Mouse (Mus musculus): ENCODE measurements around the gene Il17re. TPM values are rescaled to one million over a fixed set of nuclear protein-coding genes. Genes with fewer than 3 reads are reported as not detected.

Gene Il17re
- polyA plus RNA-seq, 1 experiment = not detected

GRCm38 (mm10) chr6:113429965-113430364 is 28.3 kb upstream of the Il17re start:
- no peak for TF ChIP-seq POLR2AphosphoS2 (IDR thresholded peaks at IDR 0.05; ENCODE audit: insufficient read length, low read depth)
- TF ChIP-seq MYOD1 (IDR thresholded peaks at IDR 0.05; ENCODE audit: control insufficient read depth in 1 of 3, insufficient read length in 2 of 3, low read depth in 2 of 3) = no peak
- TF ChIP-seq POLR2A (IDR thresholded peaks at IDR 0.05; ENCODE audit: insufficient read length, low read depth) = no peak
- no peak for TF ChIP-seq REST (IDR thresholded peaks at IDR 0.05; ENCODE audit: insufficient read depth, insufficient read length)
- no peak for TF ChIP-seq CEBPB (IDR thresholded peaks at IDR 0.05; ENCODE audit: insufficient read depth, poor library complexity, severe bottlenecking)
- no peak for TF ChIP-seq TCF12 (IDR thresholded peaks at IDR 0.05; ENCODE audit: insufficient read depth, poor library complexity, severe bottlenecking)
- no peak for TF ChIP-seq E2F4 (IDR thresholded peaks at IDR 0.05; ENCODE audit: insufficient read depth)
- no peak for TF ChIP-seq SRF (IDR thresholded peaks at IDR 0.05; ENCODE audit: control insufficient read depth, insufficient read length, low read depth)
- no peak for TF ChIP-seq TCF3 (IDR thresholded peaks at IDR 0.05; ENCODE audit: insufficient read length, low read depth)
- TF ChIP-seq USF1 (IDR thresholded peaks at IDR 0.05; ENCODE audit: low read depth) = no peak
- TF ChIP-seq MAX (IDR thresholded peaks at IDR 0.05; ENCODE audit: low read depth) = no peak
- TF ChIP-seq MYOG (IDR thresholded peaks at IDR 0.05; ENCODE audit: control insufficient read depth in 1 of 3, insufficient read depth in 1 of 3, insufficient read length in 2 of 3, low read depth in 2 of 3) = no peak
- H3K4me2 ChIP-seq (ENCODE audit: low read depth) = no peak overlapping the region
- no peaks in the 10 kb centered on the region for H3K79me2 ChIP-seq (ENCODE audit: control insufficient read depth, insufficient read depth)
- H3K4me3 ChIP-seq = no peak overlapping the region
- H3K36me3 ChIP-seq (ENCODE audit: control insufficient read depth, insufficient read depth) = no peaks in the 10 kb centered on the region
- H3K27me3 ChIP-seq (ENCODE audit: control insufficient read depth, insufficient read depth, insufficient read length) = peaks cover 20% of the 10 kb centered on the region
- H3ac ChIP-seq (ENCODE audit: control insufficient read depth, insufficient read length) = no peak overlapping the region

- H3ac ChIP-seq (ENCODE audit: control insufficient read depth, insufficient read length) = no peak overlapping the region
- no peak overlapping the region for H3K4me2 ChIP-seq (ENCODE audit: low read depth)
- TF ChIP-seq POLR2AphosphoS2 (IDR thresholded peaks at IDR 0.05; ENCODE audit: insufficient read length, low read depth) (no peak), POLR2A (IDR thresholded peaks at IDR 0.05; ENCODE audit: insufficient read length, low read depth) (no peak), TCF12 (IDR thresholded peaks at IDR 0.05; ENCODE audit: insufficient read depth, poor library complexity, severe bottlenecking) (no peak), CEBPB (IDR thresholded peaks at IDR 0.05; ENCODE audit: insufficient read depth, poor library complexity, severe bottlenecking) (no peak), E2F4 (IDR thresholded peaks at IDR 0.05; ENCODE audit: insufficient read depth) (no peak), MYOD1 (IDR thresholded peaks at IDR 0.05; ENCODE audit: control insufficient read depth in 1 of 3, insufficient read length in 2 of 3, low read depth in 2 of 3) (no peak), MAX (IDR thresholded peaks at IDR 0.05; ENCODE audit: low read depth) (no peak), REST (IDR thresholded peaks at IDR 0.05; ENCODE audit: insufficient read depth, insufficient read length) (no peak), TCF3 (IDR thresholded peaks at IDR 0.05; ENCODE audit: insufficient read length, low read depth) (no peak), SRF (IDR thresholded peaks at IDR 0.05; ENCODE audit: control insufficient read depth, insufficient read length, low read depth) (no peak)
- H3K4me3 ChIP-seq = no peak overlapping the region
- H3K79me2 ChIP-seq (ENCODE audit: control insufficient read depth, insufficient read depth) = no peaks in the 10 kb centered on the region
- H3K36me3 ChIP-seq (ENCODE audit: control insufficient read depth, insufficient read depth) = no peaks in the 10 kb centered on the region
- H3K27me3 ChIP-seq (ENCODE audit: control insufficient read depth, insufficient read depth, insufficient read length) = peaks cover 17% of the 10 kb centered on the region
Observed at GRCm38 (mm10) chr6:113430846-113431245, 27.4 kb upstream of the Il17re start.

- Histone ChIP-seq H3K4me2 (ENCODE audit: low read depth) (no peak overlapping the region), H3K79me2 (ENCODE audit: control insufficient read depth, insufficient read depth) (no peaks in the 10 kb centered on the region), H3K27me3 (ENCODE audit: control insufficient read depth, insufficient read depth, insufficient read length) (peaks cover 19% of the 10 kb centered on the region), H3K36me3 (ENCODE audit: control insufficient read depth, insufficient read depth) (no peaks in the 10 kb centered on the region), H3ac (ENCODE audit: control insufficient read depth, insufficient read length) (no peak overlapping the region), H3K4me3 (no peak overlapping the region)
- TF ChIP-seq REST (IDR thresholded peaks at IDR 0.05; ENCODE audit: insufficient read depth, insufficient read length) (no peak), USF1 (IDR thresholded peaks at IDR 0.05; ENCODE audit: low read depth) (no peak), TCF3 (IDR thresholded peaks at IDR 0.05; ENCODE audit: insufficient read length, low read depth) (no peak), MYOG (IDR thresholded peaks at IDR 0.05; ENCODE audit: control insufficient read depth in 1 of 3, insufficient read depth in 1 of 3, insufficient read length in 2 of 3, low read depth in 2 of 3) (no peak)
Observed at GRCm38 (mm10) chr6:113431801-113432200, 26.5 kb upstream of the Il17re start.

- Histone ChIP-seq H3K27me3 (ENCODE audit: control insufficient read depth, insufficient read depth, insufficient read length) (peaks cover 19% of the 10 kb centered on the region), H3K4me2 (ENCODE audit: low read depth) (no peak overlapping the region), H3K79me2 (ENCODE audit: control insufficient read depth, insufficient read depth) (no peaks in the 10 kb centered on the region), H3K4me3 (no peak overlapping the region), H3K36me3 (ENCODE audit: control insufficient read depth, insufficient read depth) (no peaks in the 10 kb centered on the region), H3ac (ENCODE audit: control insufficient read depth, insufficient read length) (no peak overlapping the region)
- TF ChIP-seq E2F4 (IDR thresholded peaks at IDR 0.05; ENCODE audit: insufficient read depth) (no peak), POLR2A (IDR thresholded peaks at IDR 0.05; ENCODE audit: insufficient read length, low read depth) (no peak), MAX (IDR thresholded peaks at IDR 0.05; ENCODE audit: low read depth) (no peak), REST (IDR thresholded peaks at IDR 0.05; ENCODE audit: insufficient read depth, insufficient read length) (no peak), SRF (IDR thresholded peaks at IDR 0.05; ENCODE audit: control insufficient read depth, insufficient read length, low read depth) (no peak), CEBPB (IDR thresholded peaks at IDR 0.05; ENCODE audit: insufficient read depth, poor library complexity, severe bottlenecking) (no peak), USF1 (IDR thresholded peaks at IDR 0.05; ENCODE audit: low read depth) (no peak), MYOD1 (IDR thresholded peaks at IDR 0.05; ENCODE audit: control insufficient read depth in 1 of 3, insufficient read length in 2 of 3, low read depth in 2 of 3) (no peak), POLR2AphosphoS2 (IDR thresholded peaks at IDR 0.05; ENCODE audit: insufficient read length, low read depth) (no peak)
Observed at GRCm38 (mm10) chr6:113433661-113434060, 24.6 kb upstream of the Il17re start.

GRCm38 (mm10) chr6:113434691-113435090 is 23.6 kb upstream of the Il17re start:
- no peaks in the 10 kb centered on the region for H3K36me3 ChIP-seq (ENCODE audit: control insufficient read depth, insufficient read depth)
- no peak overlapping the region for H3K4me2 ChIP-seq (ENCODE audit: low read depth)
- H3K27me3 ChIP-seq (ENCODE audit: control insufficient read depth, insufficient read depth, insufficient read length) = peaks cover 19% of the 10 kb centered on the region
- no peak for TF ChIP-seq TCF3 (IDR thresholded peaks at IDR 0.05; ENCODE audit: insufficient read length, low read depth)
- no peak for TF ChIP-seq E2F4 (IDR thresholded peaks at IDR 0.05; ENCODE audit: insufficient read depth)
- TF ChIP-seq POLR2A (IDR thresholded peaks at IDR 0.05; ENCODE audit: insufficient read length, low read depth) = no peak
- no peak for TF ChIP-seq MYOD1 (IDR thresholded peaks at IDR 0.05; ENCODE audit: control insufficient read depth in 1 of 3, insufficient read length in 2 of 3, low read depth in 2 of 3)
- no peak for TF ChIP-seq SRF (IDR thresholded peaks at IDR 0.05; ENCODE audit: control insufficient read depth, insufficient read length, low read depth)
- no peak for TF ChIP-seq MAX (IDR thresholded peaks at IDR 0.05; ENCODE audit: low read depth)
- TF ChIP-seq MYOG (IDR thresholded peaks at IDR 0.05; ENCODE audit: control insufficient read depth in 1 of 3, insufficient read depth in 1 of 3, insufficient read length in 2 of 3, low read depth in 2 of 3) = no peak
- no peak overlapping the region for H3ac ChIP-seq (ENCODE audit: control insufficient read depth, insufficient read length)
- H3K4me3 ChIP-seq = no peak overlapping the region
- no peaks in the 10 kb centered on the region for H3K79me2 ChIP-seq (ENCODE audit: control insufficient read depth, insufficient read depth)
